Mouse (Mus musculus): ENCODE measurements at regions not wholly inside any gene's neighbourhood (a gene's known extent, or its start where the extent isn't known, plus 50 kb on each side); places are given as distances from the start of the nearest gene placed in this dataset.

DNA sequence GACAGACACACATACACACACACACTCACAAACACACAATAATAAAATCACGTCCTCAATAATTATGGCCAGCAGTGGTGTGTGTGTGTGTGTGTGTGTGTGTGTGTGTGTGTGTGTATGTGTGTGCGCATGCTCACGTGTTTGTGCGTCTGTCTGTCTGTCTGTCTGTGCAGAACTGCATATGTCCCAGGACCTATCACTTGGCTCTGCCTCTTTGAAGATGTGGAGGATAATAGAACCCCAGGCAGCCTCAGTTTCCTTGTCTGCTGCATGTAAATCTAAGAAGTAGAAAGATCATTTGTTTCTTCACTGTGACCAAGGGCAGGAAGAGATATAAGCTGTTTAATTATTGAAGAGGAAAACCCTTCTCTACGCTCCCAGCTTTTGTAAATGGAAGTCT, 109.9 kb downstream of the Cartpt start:
- Histone ChIP-seq H3K4me3 (no peak overlapping the region), H3K27me3 (ENCODE audit: control insufficient read depth, insufficient read depth, low read length) (no peaks in the 10 kb centered on the region), H3K36me3 (ENCODE audit: control insufficient read depth, insufficient read depth, low read length) (peaks cover 3% of the 10 kb centered on the region), H3K27ac (no peak overlapping the region), H3K4me1 (ENCODE audit: control insufficient read depth, insufficient read depth, low read length) (peaks cover 4% of the 10 kb centered on the region), H3K79me2 (replicated peaks; ENCODE audit: control insufficient read depth, insufficient read depth, low read length) (no peaks in the 10 kb centered on the region), H3K9ac (ENCODE audit: low read depth, low read length) (no peak overlapping the region)
- no peak for DNase-seq
- intact Hi-C loops (cut with DNase I), result no loop called here
- WGBS, result 90% methylated on average over 5 of the region's 5 CpGs
- TF ChIP-seq EP300 (IDR thresholded peaks at IDR 0.05; ENCODE audit: insufficient read depth, low read depth, low read length), result no peak
- no peak for TF ChIP-seq POLR2A (IDR thresholded peaks at IDR 0.05; ENCODE audit: insufficient read depth, low read depth, low read length)
- no peak for TF ChIP-seq CTCF (IDR thresholded peaks at IDR 0.05)

DNA sequence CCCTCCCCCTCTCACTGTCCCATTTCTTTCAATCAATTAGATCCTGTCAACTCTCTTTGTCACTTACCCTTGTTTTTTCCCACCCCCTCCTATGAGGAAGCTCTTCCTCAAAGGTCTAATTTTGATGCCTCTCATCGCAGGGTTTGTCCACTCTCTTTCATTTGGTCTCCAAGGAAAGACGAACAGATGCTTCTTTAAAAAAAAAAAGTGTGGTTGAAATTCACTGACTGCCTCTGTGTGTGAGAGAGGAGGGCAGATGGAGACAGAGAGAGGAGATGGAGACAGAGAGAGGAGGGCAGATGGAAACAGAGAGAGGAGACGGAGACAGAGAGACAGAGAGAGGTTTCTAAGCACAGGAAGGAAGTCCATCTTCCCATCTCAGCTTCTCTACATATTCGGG, 113.1 kb downstream of the Cartpt start:
- Histone ChIP-seq H3K27me3 (ENCODE audit: control insufficient read depth, insufficient read depth, low read length) (no peaks in the 10 kb centered on the region), H3K36me3 (ENCODE audit: control insufficient read depth, insufficient read depth, low read length) (no peaks in the 10 kb centered on the region), H3K4me1 (ENCODE audit: control insufficient read depth, insufficient read depth, low read length) (no peaks in the 10 kb centered on the region), H3K27ac (no peak overlapping the region), H3K9ac (ENCODE audit: low read depth, low read length) (no peak overlapping the region), H3K4me3 (no peak overlapping the region), H3K79me2 (replicated peaks; ENCODE audit: control insufficient read depth, insufficient read depth, low read length) (no peaks in the 10 kb centered on the region)
- no peak for DNase-seq
- 57% methylated on average over 4 of the region's 4 CpGs for WGBS
- TF ChIP-seq EP300 (IDR thresholded peaks at IDR 0.05; ENCODE audit: insufficient read depth, low read depth, low read length) (no peak), POLR2A (IDR thresholded peaks at IDR 0.05; ENCODE audit: insufficient read depth, low read depth, low read length) (no peak), CTCF (IDR thresholded peaks at IDR 0.05) (no peak)
- intact Hi-C loops (cut with DNase I), result no loop called here

DNA sequence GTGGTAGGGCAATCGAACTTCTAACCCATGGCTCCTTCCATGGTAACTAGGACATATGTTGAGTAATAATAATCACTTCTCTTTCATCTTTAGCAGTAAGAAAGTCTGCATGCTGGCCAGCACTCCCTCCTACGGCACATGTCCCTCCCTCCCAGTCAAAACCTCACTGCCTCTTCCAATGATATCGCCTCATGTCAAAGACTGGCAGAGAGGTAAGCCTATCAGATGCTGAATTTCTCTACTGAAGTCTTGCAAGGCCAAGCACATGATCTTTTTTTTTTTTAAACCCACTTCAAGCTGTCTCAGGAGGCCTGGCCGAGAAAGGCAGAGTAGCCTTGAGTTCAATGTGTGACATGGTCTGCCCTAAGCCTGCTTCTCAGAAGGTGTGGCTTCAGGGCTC, 115.5 kb downstream of the Cartpt start:
- TF ChIP-seq POLR2A (IDR thresholded peaks at IDR 0.05; ENCODE audit: insufficient read depth, low read depth, low read length), result no peak
- TF ChIP-seq EP300 (IDR thresholded peaks at IDR 0.05; ENCODE audit: insufficient read depth, low read depth, low read length), result no peak
- TF ChIP-seq CTCF (IDR thresholded peaks at IDR 0.05), result no peak
- intact Hi-C loops (cut with DNase I), result no loop called here
- DNase-seq, result no peak
- H3K4me3 ChIP-seq, result no peak overlapping the region
- H3K27me3 ChIP-seq (ENCODE audit: control insufficient read depth, insufficient read depth, low read length), result no peaks in the 10 kb centered on the region
- no peaks in the 10 kb centered on the region for H3K36me3 ChIP-seq (ENCODE audit: control insufficient read depth, insufficient read depth, low read length)
- H3K9ac ChIP-seq (ENCODE audit: low read depth, low read length), result no peak overlapping the region
- no peak overlapping the region for H3K27ac ChIP-seq
- no peaks in the 10 kb centered on the region for H3K79me2 ChIP-seq (replicated peaks; ENCODE audit: control insufficient read depth, insufficient read depth, low read length)
- H3K4me1 ChIP-seq (ENCODE audit: control insufficient read depth, insufficient read depth, low read length), result no peaks in the 10 kb centered on the region
- WGBS, result 90% methylated on average over 4 of the region's 4 CpGs

DNA sequence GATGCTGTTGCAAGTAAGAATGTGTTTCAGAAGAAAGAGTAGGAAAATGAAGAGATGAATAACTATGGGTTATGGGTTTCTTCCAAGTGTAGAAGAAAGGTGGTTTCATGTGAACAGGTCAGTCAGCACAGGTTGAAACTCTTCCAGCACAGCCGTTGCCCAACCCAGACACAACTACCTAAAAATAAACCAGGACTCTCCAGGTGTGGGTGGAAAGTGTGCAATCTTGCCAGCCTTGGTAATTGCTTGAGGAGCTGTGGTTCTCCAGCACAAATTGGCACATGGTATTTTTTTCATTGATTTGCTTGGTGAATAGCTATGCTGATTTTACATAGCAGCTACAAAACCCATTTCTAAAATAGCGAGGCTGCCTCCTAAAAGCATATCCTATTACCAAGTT, 116.6 kb downstream of the Cartpt start:
- Histone ChIP-seq H3K4me3 (no peak overlapping the region), H3K36me3 (ENCODE audit: control insufficient read depth, insufficient read depth, low read length) (no peaks in the 10 kb centered on the region), H3K4me1 (ENCODE audit: control insufficient read depth, insufficient read depth, low read length) (no peaks in the 10 kb centered on the region), H3K27ac (no peak overlapping the region), H3K27me3 (ENCODE audit: control insufficient read depth, insufficient read depth, low read length) (no peaks in the 10 kb centered on the region), H3K79me2 (replicated peaks; ENCODE audit: control insufficient read depth, insufficient read depth, low read length) (no peaks in the 10 kb centered on the region), H3K9ac (ENCODE audit: low read depth, low read length) (no peak overlapping the region)
- intact Hi-C loops (cut with DNase I), result no loop called here
- no peak for DNase-seq
- WGBS, result 79% methylated on average over 2 of the region's 2 CpGs
- TF ChIP-seq POLR2A (IDR thresholded peaks at IDR 0.05; ENCODE audit: insufficient read depth, low read depth, low read length) (no peak), EP300 (IDR thresholded peaks at IDR 0.05; ENCODE audit: insufficient read depth, low read depth, low read length) (no peak), CTCF (IDR thresholded peaks at IDR 0.05) (no peak)

DNA sequence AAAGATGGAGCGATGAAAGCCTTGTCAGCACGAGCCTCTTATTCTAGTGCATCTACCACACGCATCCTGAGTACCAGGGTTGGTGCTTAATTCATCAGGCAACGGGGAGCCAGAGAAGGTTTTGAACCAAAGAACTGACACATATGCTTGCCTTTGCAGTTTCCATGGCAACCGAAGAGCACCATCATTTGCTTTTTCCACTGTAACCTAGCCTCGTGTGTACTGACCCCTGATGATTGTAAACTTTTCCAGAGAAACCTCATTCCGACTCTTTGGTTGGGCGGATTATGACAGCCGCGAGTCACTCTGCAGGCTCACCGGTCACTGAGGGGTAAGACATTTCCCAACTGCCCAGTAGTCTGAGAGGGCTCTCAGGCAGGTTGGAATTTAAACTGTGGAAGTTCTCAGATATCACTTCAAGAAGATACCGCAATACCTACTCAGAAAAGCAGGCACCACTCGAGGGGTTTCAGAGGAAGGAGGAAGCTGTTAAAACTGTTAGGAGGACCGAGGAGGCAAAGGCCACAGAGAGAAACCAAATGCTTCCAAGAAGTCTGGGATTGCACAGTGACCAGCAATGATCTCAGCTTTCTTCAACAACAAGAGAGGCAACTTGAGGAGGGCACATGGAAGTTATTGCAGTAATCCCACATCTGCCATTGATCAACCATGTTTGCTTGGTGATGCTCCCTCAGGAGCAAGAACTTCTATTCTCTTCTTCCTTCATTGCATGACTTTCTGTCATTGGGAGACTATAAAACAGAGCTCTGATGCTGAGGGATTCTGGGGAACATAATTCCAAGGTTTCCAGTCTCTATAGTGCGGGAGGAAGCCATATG, 117.8 kb downstream of the Cartpt start:
- Histone ChIP-seq H3K27me3 (ENCODE audit: control insufficient read depth, insufficient read depth, low read length) (no peaks in the 10 kb centered on the region), H3K27ac (no peak overlapping the region), H3K79me2 (replicated peaks; ENCODE audit: control insufficient read depth, insufficient read depth, low read length) (no peaks in the 10 kb centered on the region), H3K36me3 (ENCODE audit: control insufficient read depth, insufficient read depth, low read length) (no peaks in the 10 kb centered on the region), H3K9ac (ENCODE audit: low read depth, low read length) (no peak overlapping the region), H3K4me1 (ENCODE audit: control insufficient read depth, insufficient read depth, low read length) (no peaks in the 10 kb centered on the region), H3K4me3 (no peak overlapping the region)
- TF ChIP-seq CTCF (IDR thresholded peaks at IDR 0.05) (no peak), EP300 (IDR thresholded peaks at IDR 0.05; ENCODE audit: insufficient read depth, low read depth, low read length) (no peak), POLR2A (IDR thresholded peaks at IDR 0.05; ENCODE audit: insufficient read depth, low read depth, low read length) (no peak)
- DNase-seq, result no peak
- 81% methylated on average over 15 of the region's 15 CpGs for WGBS
- intact Hi-C loops (cut with DNase I), result no loop called here

DNA sequence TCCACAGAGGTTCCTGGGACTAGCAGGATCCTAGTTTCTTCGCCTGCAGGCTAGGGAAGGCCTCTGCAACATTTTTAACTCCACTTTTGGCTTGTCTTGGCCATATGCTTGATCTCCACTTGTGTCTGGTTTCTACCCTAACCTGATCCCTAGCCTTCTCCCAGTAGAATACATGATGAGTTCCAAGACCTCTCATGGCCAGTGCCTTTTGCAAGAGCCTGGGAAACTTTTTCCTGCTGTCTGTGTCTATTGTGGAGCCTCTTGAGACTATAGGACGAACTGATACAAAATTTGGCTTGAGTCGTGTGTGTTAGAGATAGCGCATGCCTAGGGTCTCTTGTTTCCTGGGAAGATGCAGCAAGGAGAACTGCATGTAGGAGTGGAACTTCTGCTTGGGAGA, 119.3 kb downstream of the Cartpt start:
- intact Hi-C loops (cut with DNase I), result no loop called here
- Histone ChIP-seq H3K36me3 (ENCODE audit: control insufficient read depth, insufficient read depth, low read length) (no peaks in the 10 kb centered on the region), H3K27me3 (ENCODE audit: control insufficient read depth, insufficient read depth, low read length) (no peaks in the 10 kb centered on the region), H3K4me1 (ENCODE audit: control insufficient read depth, insufficient read depth, low read length) (no peaks in the 10 kb centered on the region), H3K27ac (no peak overlapping the region), H3K9ac (ENCODE audit: low read depth, low read length) (no peak overlapping the region), H3K79me2 (replicated peaks; ENCODE audit: control insufficient read depth, insufficient read depth, low read length) (no peaks in the 10 kb centered on the region), H3K4me3 (no peak overlapping the region)
- 61% methylated on average over 4 of the region's 4 CpGs for WGBS
- TF ChIP-seq CTCF (IDR thresholded peaks at IDR 0.05), result no peak
- no peak for TF ChIP-seq EP300 (IDR thresholded peaks at IDR 0.05; ENCODE audit: insufficient read depth, low read depth, low read length)
- no peak for TF ChIP-seq POLR2A (IDR thresholded peaks at IDR 0.05; ENCODE audit: insufficient read depth, low read depth, low read length)
- DNase-seq, result no peak
